Mouse (Mus musculus): ENCODE measurements around the gene Hid1.

The Hid1 gene

DNA sequence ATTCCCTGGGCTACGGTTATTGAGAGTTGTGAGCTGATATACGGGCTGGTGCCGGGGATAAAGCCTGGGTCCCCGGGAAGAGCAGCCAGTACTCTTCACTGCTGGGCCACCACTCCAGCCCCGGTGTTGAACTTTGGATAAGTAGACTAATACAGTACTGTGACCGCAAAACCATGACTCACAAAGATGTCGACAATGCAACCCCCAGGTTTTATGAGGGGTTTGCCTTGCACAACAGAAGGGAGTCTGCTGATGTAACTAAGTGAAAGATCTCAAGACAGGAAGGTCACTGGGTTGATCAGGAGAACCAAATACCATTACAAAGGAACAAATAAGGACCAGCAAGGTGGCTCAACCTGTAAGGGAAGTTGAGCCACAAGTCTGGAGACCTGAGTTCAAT lies 9.2 kb upstream of the Hid1 start:
- in situ Hi-C loops (cut with MboI; ENCODE audit: low sequenced_read_pairs), result no loop called here

- in situ Hi-C loops (cut with MboI; ENCODE audit: low sequenced_read_pairs), result no loop called here
Observed at GRCm38 (mm10) chr11:115374695-115375425, 7.3 kb upstream of the Hid1 start.

- in situ Hi-C loops (cut with MboI; ENCODE audit: low sequenced_read_pairs), result no loop called here
Observed at GRCm38 (mm10) chr11:115373805-115374694, 6.5 kb upstream of the Hid1 start.

GRCm38 (mm10) chr11:115372737-115373136 lies 5.2 kb upstream of the Hid1 start:
- in situ Hi-C loops (cut with MboI; ENCODE audit: low sequenced_read_pairs), result no loop called here

DNA sequence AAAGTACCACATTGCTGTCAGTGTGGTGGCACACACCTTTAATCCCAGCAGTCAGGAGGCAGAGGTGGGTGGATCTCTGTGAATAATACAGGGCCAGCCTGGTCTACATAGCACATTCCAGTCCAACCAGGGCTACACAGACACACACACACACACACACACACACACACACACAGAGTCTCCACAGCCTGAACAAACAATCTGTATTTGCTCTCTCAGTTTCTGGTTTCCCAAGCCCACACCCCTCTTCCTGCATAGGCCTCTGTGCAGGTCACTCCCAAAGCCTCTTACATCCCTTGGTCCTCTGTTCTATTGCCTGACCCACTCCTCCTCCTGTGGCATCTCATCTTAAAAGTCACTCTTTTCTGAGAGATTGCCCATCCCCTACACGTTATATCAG lies 4.5 kb upstream of the Hid1 start:
- in situ Hi-C loops (cut with MboI; ENCODE audit: low sequenced_read_pairs), result no loop called here

DNA sequence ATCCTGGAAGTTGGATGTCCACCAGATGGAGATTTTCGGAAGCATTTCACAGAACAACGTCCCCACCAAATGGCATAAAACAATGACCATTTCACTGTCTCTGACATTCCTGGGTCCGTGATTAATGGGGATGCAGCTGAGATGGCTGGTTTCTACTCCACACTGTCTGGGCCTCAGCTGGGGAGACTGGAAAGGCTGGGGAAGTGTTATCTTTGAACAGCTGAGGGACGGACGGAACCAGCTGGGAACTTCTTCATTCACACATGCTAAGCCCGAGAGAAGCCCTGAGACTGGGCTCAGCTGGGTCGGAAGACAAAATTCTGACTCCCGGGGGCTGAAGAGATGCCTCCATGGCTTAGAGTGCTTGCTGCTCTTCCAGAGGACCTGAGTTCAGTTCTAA lies 3.8 kb upstream of the Hid1 start:
- in situ Hi-C loops (cut with MboI; ENCODE audit: low sequenced_read_pairs), result no loop called here

GRCm38 (mm10) chr11:115370368-115370767 lies 2.8 kb upstream of the Hid1 start:
- in situ Hi-C loops (cut with MboI; ENCODE audit: low sequenced_read_pairs), result no loop called here

GRCm38 (mm10) chr11:115366706-115367394 lies 706 bp downstream of the Hid1 start:
- in situ Hi-C loops (cut with MboI; ENCODE audit: low sequenced_read_pairs), result no loop called here

GRCm38 (mm10) chr11:115366039-115366705 lies 1.4 kb downstream of the Hid1 start:
- in situ Hi-C loops (cut with MboI; ENCODE audit: low sequenced_read_pairs), result no loop called here

- in situ Hi-C loops (cut with MboI; ENCODE audit: low sequenced_read_pairs), result no loop called here
Observed at GRCm38 (mm10) chr11:115364136-115364535, 3.4 kb downstream of the Hid1 start.

DNA sequence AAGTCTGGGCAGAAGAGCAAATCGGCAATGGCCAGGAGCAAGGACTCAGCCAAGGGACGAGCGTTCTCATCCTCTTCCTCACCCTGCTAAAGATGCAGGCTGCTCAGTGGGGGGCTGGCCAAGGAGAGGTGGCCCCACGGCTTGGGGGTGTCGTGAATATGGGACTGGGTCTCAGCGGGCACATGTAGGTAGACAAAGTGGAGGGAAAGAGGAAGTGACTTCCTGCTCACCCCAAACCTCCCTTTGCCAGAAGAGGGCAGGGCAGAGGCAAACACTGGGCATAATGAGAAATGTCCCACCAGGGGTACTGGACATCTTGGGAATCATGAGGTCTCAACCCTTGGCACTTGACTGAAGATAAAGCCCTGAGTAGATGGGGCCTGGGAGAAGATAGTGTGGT lies 7.8 kb downstream of the Hid1 start:
- in situ Hi-C loops (cut with MboI; ENCODE audit: low sequenced_read_pairs), result no loop called here

GRCm38 (mm10) chr11:115359293-115359692 lies 8.3 kb downstream of the Hid1 start:
- in situ Hi-C loops (cut with MboI; ENCODE audit: low sequenced_read_pairs), result no loop called here

DNA sequence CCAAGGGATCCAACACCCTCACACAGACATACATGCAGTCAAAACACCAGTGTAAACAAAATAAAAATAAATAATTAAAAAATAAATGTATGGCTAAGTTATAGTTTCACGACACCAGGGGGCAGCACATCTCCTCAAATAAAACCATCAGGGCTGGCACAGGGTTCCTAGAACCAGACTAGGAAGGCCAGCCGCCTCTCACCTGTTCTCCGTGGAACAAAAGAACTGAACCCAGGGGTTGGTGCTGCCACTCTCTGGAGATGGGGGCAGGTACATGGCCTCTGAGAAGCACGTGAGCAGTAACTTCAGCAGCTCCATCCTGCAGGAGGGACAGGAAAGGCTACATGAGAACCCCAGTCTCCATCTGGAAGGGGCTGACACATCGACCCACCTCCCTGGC lies 9.1 kb downstream of the Hid1 start:
- in situ Hi-C loops (cut with MboI; ENCODE audit: low sequenced_read_pairs), result no loop called here

DNA sequence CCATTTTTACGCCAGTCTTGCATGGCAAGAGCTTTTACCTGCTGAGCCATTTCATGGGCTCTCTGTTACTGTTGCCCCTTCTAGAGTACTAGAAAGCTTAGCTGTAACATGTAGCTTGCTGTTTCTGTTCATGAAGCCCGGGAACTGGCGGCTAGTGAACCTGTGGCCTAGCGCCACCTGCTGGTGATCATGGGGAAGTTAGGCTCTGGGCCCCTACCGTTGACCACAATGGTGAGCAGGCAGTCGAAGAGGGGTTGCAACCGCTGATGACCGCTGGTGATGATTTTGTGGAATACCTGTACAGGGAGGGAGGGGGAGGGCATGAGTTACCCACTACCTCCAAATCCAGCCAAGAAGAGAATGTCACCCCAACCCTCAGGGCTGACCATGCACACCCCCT lies 13.4 kb downstream of the Hid1 start:
- in situ Hi-C loops (cut with MboI; ENCODE audit: low sequenced_read_pairs), result no loop called here

- in situ Hi-C loops (cut with MboI; ENCODE audit: low sequenced_read_pairs), result no loop called here
Observed at GRCm38 (mm10) chr11:115353375-115353774, 14.2 kb downstream of the Hid1 start.

GRCm38 (mm10) chr11:115349976-115350375 lies 17.6 kb downstream of the Hid1 start:
- in situ Hi-C loops (cut with MboI; ENCODE audit: low sequenced_read_pairs), result no loop called here

GRCm38 (mm10) chr11:115348681-115349248 lies 18.8 kb downstream of the Hid1 start:
- in situ Hi-C loops (cut with MboI; ENCODE audit: low sequenced_read_pairs), result no loop called here

DNA sequence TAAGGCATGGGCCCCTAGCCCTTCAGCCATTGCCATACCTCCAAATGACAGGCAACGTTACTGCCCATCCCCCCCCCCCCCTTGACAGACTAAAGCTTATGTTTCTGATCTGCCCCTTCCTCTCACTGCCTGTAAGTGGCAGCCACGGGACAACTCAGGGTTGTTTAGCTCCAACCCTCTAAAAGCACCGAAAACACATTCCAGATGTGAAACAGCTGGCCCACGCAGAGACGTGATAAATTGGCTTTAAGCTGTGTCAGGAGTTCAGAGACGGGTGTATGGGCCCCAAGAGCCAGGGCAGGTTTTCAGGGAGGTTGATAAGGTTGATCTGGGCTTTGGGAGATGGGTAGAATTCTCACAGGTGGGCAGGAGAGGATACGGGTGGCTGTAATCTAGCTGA lies 22.0 kb downstream of the Hid1 start:
- in situ Hi-C loops (cut with MboI; ENCODE audit: low sequenced_read_pairs), result no loop called here

- in situ Hi-C loops (cut with MboI; ENCODE audit: low sequenced_read_pairs), result no loop called here
Observed at GRCm38 (mm10) chr11:115344967-115345366, 22.6 kb downstream of the Hid1 start.

GRCm38 (mm10) chr11:115341866-115342265 lies 25.7 kb downstream of the Hid1 start:
- in situ Hi-C loops (cut with MboI; ENCODE audit: low sequenced_read_pairs), result no loop called here

DNA sequence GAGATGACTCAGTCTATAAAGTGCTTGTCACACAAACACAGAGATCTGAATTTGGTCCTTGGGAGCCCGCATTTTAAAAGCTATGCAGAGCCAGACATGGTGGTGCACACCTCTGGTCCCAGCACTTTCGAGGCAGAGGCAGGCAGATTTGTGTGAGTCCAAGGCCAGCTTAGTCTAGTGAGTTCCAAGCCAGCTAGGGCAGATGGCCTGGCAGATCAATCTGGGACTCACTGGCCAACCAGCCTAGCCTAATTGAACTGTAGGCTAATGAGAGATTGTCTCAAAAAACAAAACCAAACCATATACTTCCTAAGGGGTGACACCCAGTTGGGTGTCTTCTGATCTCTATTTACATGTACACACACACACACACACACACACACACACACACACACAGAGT lies 26.3 kb downstream of the Hid1 start:
- in situ Hi-C loops (cut with MboI; ENCODE audit: low sequenced_read_pairs), result no loop called here

Data from CH12F3 (cell line).